ENCODE assay signal across 26 mouse cellular contexts in genomic region chr12:113026557-113026956, GRCm38 (mm10). TPM values are rescaled to one million over a fixed set of nuclear protein-coding genes. Genes with fewer than 3 reads are reported as not detected.
DNase-seq lines count a peak whose midpoint lies in the region; ATAC-seq and TF ChIP-seq lines count a peak whose summit lies in the region.
"Had no signal": no experiment of that assay in that cellular context is flagged by ENCODE, and none has a peak within 500 bp of the region (broad histone marks: within the 10 kb centered on the region; RNA-seq: fewer than 3 reads in every experiment).

No protein-coding gene starts in this region.

- no peaks in the 10 kb centered on the region; the same call in 1 of the 2 replicates for H3K4me1 ChIP-seq in forebrain, postnatal 0 days (ENCODE audit: insufficient read depth)
- 0 out of 2 replicates have a peak, but pooled peaks cover 2% of the 10 kb centered on the region for H3K4me1 ChIP-seq in forebrain, embryonic 11.5 days (replicated peaks; ENCODE audit: control insufficient read depth, insufficient read depth, low read length)
- no peaks in the 10 kb centered on the region for H3K4me1 ChIP-seq in lung, postnatal 0 days (ENCODE audit: insufficient read depth, low read depth, low read length)

- no peak overlapping the region for H3K9ac ChIP-seq in forebrain, postnatal 0 days
- no peak overlapping the region for H3K9ac ChIP-seq in forebrain, embryonic 11.5 days (ENCODE audit: low read length)
- H3K9ac ChIP-seq in lung, postnatal 0 days (replicated peaks; ENCODE audit: low read depth), result no peak overlapping the region
- H3K9ac ChIP-seq: forebrain, embryonic 15.5 days; limb, embryonic 12.5 days; midbrain, embryonic 15.5 days; neural tube, embryonic 12.5 days had no signal

- H3K27ac ChIP-seq in forebrain, postnatal 0 days (ENCODE audit: low read depth, low read length), result no peak overlapping the region
- no peak overlapping the region for H3K27ac ChIP-seq in forebrain, embryonic 11.5 days (ENCODE audit: low read depth, low read length)
- H3K27ac ChIP-seq in lung, postnatal 0 days (ENCODE audit: low read length), result no peak overlapping the region
- H3K27ac ChIP-seq: forebrain, embryonic 15.5 days; left cerebral cortex, adult 2 months; limb, embryonic 12.5 days; midbrain, embryonic 15.5 days; neural tube, embryonic 12.5 days had no signal

- no peak for ATAC-seq in forebrain, postnatal 0 days
- no peak for ATAC-seq in forebrain, embryonic 11.5 days (replicated peaks; ENCODE audit: low FRiP score)
- no peak for ATAC-seq in lung, postnatal 0 days
- ATAC-seq in granulocyte monocyte progenitor cell, adult 5-6 weeks (replicated peaks; ENCODE audit: poor library complexity, severe bottlenecking), result peak; percentile 17
- ATAC-seq: forebrain, embryonic 15.5 days; midbrain, embryonic 15.5 days had no signal

- H3K27me3 ChIP-seq in forebrain, postnatal 0 days (ENCODE audit: insufficient read depth, low read length), result no peaks in the 10 kb centered on the region
- H3K27me3 ChIP-seq in forebrain, embryonic 11.5 days (ENCODE audit: control insufficient read depth, insufficient read depth, low read length), result no peaks in the 10 kb centered on the region
- H3K27me3 ChIP-seq in lung, postnatal 0 days (replicated peaks; ENCODE audit: insufficient read depth, low read length), result no peaks in the 10 kb centered on the region
- H3K27me3 ChIP-seq in splenic B cell, adult 2 months (ENCODE audit: control insufficient read depth, insufficient read depth, low read length, poor library complexity, severe bottlenecking), result no peaks in the 10 kb centered on the region
- H3K27me3 ChIP-seq: forebrain, embryonic 15.5 days; limb, embryonic 12.5 days; midbrain, embryonic 15.5 days; neural tube, embryonic 12.5 days had no signal

- 93% methylated on average over 1 of the region's 1 CpGs for WGBS in forebrain, postnatal 0 days
- 100% methylated on average over 1 of the region's 1 CpGs for WGBS in forebrain, embryonic 11.5 days
- 100% methylated on average over 1 of the region's 1 CpGs for WGBS in lung, postnatal 0 days

- H3K4me3 ChIP-seq in forebrain, postnatal 0 days (ENCODE audit: low read depth, low read length), result no peak overlapping the region
- no peak overlapping the region for H3K4me3 ChIP-seq in forebrain, embryonic 11.5 days (ENCODE audit: low read depth, low read length)
- no peak overlapping the region for H3K4me3 ChIP-seq in lung, postnatal 0 days (ENCODE audit: low read depth, low read length)
- H3K4me3 ChIP-seq: erythroblast, embryonic 14.5 days; forebrain, embryonic 15.5 days; left cerebral cortex, adult 2 months; limb, embryonic 12.5 days; midbrain, embryonic 15.5 days; neural tube, embryonic 12.5 days had no signal

- H3K9me3 ChIP-seq in forebrain, postnatal 0 days (ENCODE audit: low read length), result no peaks in the 10 kb centered on the region
- no peaks in the 10 kb centered on the region for H3K9me3 ChIP-seq in forebrain, embryonic 11.5 days (ENCODE audit: control insufficient read depth, low read length)
- no peaks in the 10 kb centered on the region for H3K9me3 ChIP-seq in lung, postnatal 0 days (ENCODE audit: low read length)
- H3K9me3 ChIP-seq: forebrain, embryonic 15.5 days; limb, embryonic 12.5 days; midbrain, embryonic 15.5 days; neural tube, embryonic 12.5 days had no signal

- TF ChIP-seq CTCF in forebrain, postnatal 0 days (IDR thresholded peaks at IDR 0.05; ENCODE audit: low read depth), result peak; percentile 19; the same call in 1 of the 2 replicates
- peak; percentile 25 for TF ChIP-seq CTCF in lung, postnatal 0 days (IDR thresholded peaks at IDR 0.05)

- DNase-seq in forebrain, postnatal 0 days, result no peak
- no peak for DNase-seq in forebrain, embryonic 11.5 days (ENCODE audit: low spot score)
- no peak for DNase-seq in lung, postnatal 0 days (ENCODE audit: low spot score)
- no peak for DNase-seq in lung, postnatal 10 days
- DNase-seq in splenic B cell, adult 2 months (ENCODE audit: low read depth, low spot score), result peak; percentile 23
- DNase-seq in left cerebral cortex, postnatal 4 days, result no peak
- no peak for DNase-seq in spleen, postnatal 36 days (ENCODE audit: low spot score in 2 of 2)
- DNase-seq: adrenal gland, postnatal 10 days; cerebellum, adult 11-12 months; cerebellum, postnatal 36 days; lung, adult 18-20 months; lung, postnatal 4 days; thymus, adult 18-20 months had no signal

- H3K36me3 ChIP-seq in forebrain, postnatal 0 days (ENCODE audit: insufficient read depth), result peaks cover 17% of the 10 kb centered on the region
- no peaks in the 10 kb centered on the region for H3K36me3 ChIP-seq in forebrain, embryonic 11.5 days (ENCODE audit: control insufficient read depth, insufficient read depth, low read length)
- no peaks in the 10 kb centered on the region; the same call in 1 of the 2 replicates for H3K36me3 ChIP-seq in lung, postnatal 0 days (ENCODE audit: insufficient read depth, low read length)
- H3K36me3 ChIP-seq in splenic B cell, adult 2 months (ENCODE audit: control insufficient read depth, insufficient read depth, low read length, poor library complexity, severe bottlenecking), result no peaks in the 10 kb centered on the region
- H3K36me3 ChIP-seq: forebrain, embryonic 15.5 days; midbrain, embryonic 15.5 days had no signal

- no peak overlapping the region for H3K4me2 ChIP-seq in forebrain, postnatal 0 days (ENCODE audit: low read depth)
- H3K4me2 ChIP-seq in forebrain, embryonic 11.5 days (ENCODE audit: low read depth, low read length, severe bottlenecking), result no peak overlapping the region
- H3K4me2 ChIP-seq in lung, postnatal 0 days (replicated peaks; ENCODE audit: low read depth, low read length), result no peak overlapping the region
- H3K4me2 ChIP-seq: forebrain, embryonic 15.5 days; limb, embryonic 12.5 days; midbrain, embryonic 15.5 days; neural tube, embryonic 12.5 days had no signal

- intact Hi-C loops in left cerebral cortex, postnatal 4 days (cut with DNase I), result no loop called here

- no peak for TF ChIP-seq EP300 in lung, postnatal 0 days (IDR thresholded peaks at IDR 0.05)

RNA-seq across cellular contexts. Expression of gene Pacs2, which starts 12.2 kb away (rescaled TPM):
- total RNA-seq in forebrain, postnatal 0 days (2014; rRNA removed), result 103 and 116 TPM in 2 replicates
- polyA plus RNA-seq in forebrain, postnatal 0 days (2015; fragmentation: Nextera tagmentation; extraction: Ambion mirVana), result 14.3 and 23.2 TPM in 2 replicates
- 24.7 and 25.6 TPM in 2 replicates for polyA plus RNA-seq in forebrain, embryonic 11.5 days (2014; fragmentation: Nextera tagmentation; extraction: Ambion mirVana)
- 6.8 and 9.5 TPM in 2 replicates for polyA plus RNA-seq in lung, postnatal 0 days (2015; fragmentation: Nextera tagmentation; extraction: Ambion mirVana)
- total RNA-seq in granulocyte monocyte progenitor cell, adult 5-6 weeks (2014; fragmentation: Nextera tagmentation), result 23.7 and 28.5 TPM in 2 replicates
- total RNA-seq in granulocyte monocyte progenitor cell, adult 5-6 weeks (2017), result 6.9 and 8.8 TPM in 2 replicates
- 100 to 1,000 TPM; 184 to 189 TPM for total RNA-seq in left cerebral cortex, postnatal 4 days (2021)

RNA-seq across cellular contexts. Expression of gene Brf1, which starts 26.1 kb away (rescaled TPM):
- 47.6 and 54.4 TPM in 2 replicates for total RNA-seq in forebrain, postnatal 0 days (2014; rRNA removed)
- polyA plus RNA-seq in forebrain, postnatal 0 days (2015; fragmentation: Nextera tagmentation; extraction: Ambion mirVana), result 32.3 and 40.2 TPM in 2 replicates
- 67.3 and 70.8 TPM in 2 replicates for polyA plus RNA-seq in forebrain, embryonic 11.5 days (2014; fragmentation: Nextera tagmentation; extraction: Ambion mirVana)
- 38.8 and 44.9 TPM in 2 replicates for polyA plus RNA-seq in lung, postnatal 0 days (2015; fragmentation: Nextera tagmentation; extraction: Ambion mirVana)
- 38.7 and 42.6 TPM in 2 replicates for total RNA-seq in granulocyte monocyte progenitor cell, adult 5-6 weeks (2014; fragmentation: Nextera tagmentation)
- total RNA-seq in granulocyte monocyte progenitor cell, adult 5-6 weeks (2017), result 28.1 and 41.3 TPM in 2 replicates
- 10 to 100 TPM; 64.5 to 67.2 TPM for total RNA-seq in left cerebral cortex, postnatal 4 days (2021)

RNA-seq across cellular contexts. Expression of gene Tex22, which starts 47.7 kb away (rescaled TPM):
- 0.54 and 1.7 TPM in 2 replicates for total RNA-seq in forebrain, postnatal 0 days (2014; rRNA removed)
- polyA plus RNA-seq in forebrain, postnatal 0 days (2015; fragmentation: Nextera tagmentation; extraction: Ambion mirVana), result not detected in 2 replicates
- not detected in 2 replicates for polyA plus RNA-seq in forebrain, embryonic 11.5 days (2014; fragmentation: Nextera tagmentation; extraction: Ambion mirVana)
- polyA plus RNA-seq in lung, postnatal 0 days (2015; fragmentation: Nextera tagmentation; extraction: Ambion mirVana), result not detected in 2 replicates
- not detected in 2 replicates for total RNA-seq in granulocyte monocyte progenitor cell, adult 5-6 weeks (2014; fragmentation: Nextera tagmentation)
- total RNA-seq in granulocyte monocyte progenitor cell, adult 5-6 weeks (2017), result not detected in 2 replicates
- total RNA-seq in left cerebral cortex, postnatal 4 days (2021), result under 1 TPM; 0.40 to 0.74 TPM
- total RNA-seq: adrenal gland, postnatal 10 days; heart, adult 8-10 months had no signal
- polyA plus RNA-seq: embryonic facial prominence, embryonic 11.5 days; erythroblast, embryonic 14.5 days; heart, postnatal 0 days; intestine, embryonic 14.5 days; kidney, embryonic 16.5 days; limb, embryonic 12.5 days; neural tube, embryonic 12.5 days; urinary bladder, adult 2 months had no signal

RNA-seq across cellular contexts. Expression of gene Btbd6, which starts 50.3 kb away (rescaled TPM):
- total RNA-seq in forebrain, postnatal 0 days (2014; rRNA removed), result 60.4 and 60.5 TPM in 2 replicates
- polyA plus RNA-seq in forebrain, postnatal 0 days (2015; fragmentation: Nextera tagmentation; extraction: Ambion mirVana), result 46.7 and 54.3 TPM in 2 replicates
- polyA plus RNA-seq in forebrain, embryonic 11.5 days (2014; fragmentation: Nextera tagmentation; extraction: Ambion mirVana), result 26.7 and 27.8 TPM in 2 replicates
- polyA plus RNA-seq in lung, postnatal 0 days (2015; fragmentation: Nextera tagmentation; extraction: Ambion mirVana), result 20.2 and 23.4 TPM in 2 replicates
- 2.4 and 10.5 TPM in 2 replicates for total RNA-seq in granulocyte monocyte progenitor cell, adult 5-6 weeks (2014; fragmentation: Nextera tagmentation)
- total RNA-seq in granulocyte monocyte progenitor cell, adult 5-6 weeks (2017), result 3.3 and 6.8 TPM in 2 replicates
- 10 to 100 TPM; 53.6 to 59.2 TPM for total RNA-seq in left cerebral cortex, postnatal 4 days (2021)
